Mouse (Mus musculus): ENCODE data around the gene Kif1c.

DNA sequence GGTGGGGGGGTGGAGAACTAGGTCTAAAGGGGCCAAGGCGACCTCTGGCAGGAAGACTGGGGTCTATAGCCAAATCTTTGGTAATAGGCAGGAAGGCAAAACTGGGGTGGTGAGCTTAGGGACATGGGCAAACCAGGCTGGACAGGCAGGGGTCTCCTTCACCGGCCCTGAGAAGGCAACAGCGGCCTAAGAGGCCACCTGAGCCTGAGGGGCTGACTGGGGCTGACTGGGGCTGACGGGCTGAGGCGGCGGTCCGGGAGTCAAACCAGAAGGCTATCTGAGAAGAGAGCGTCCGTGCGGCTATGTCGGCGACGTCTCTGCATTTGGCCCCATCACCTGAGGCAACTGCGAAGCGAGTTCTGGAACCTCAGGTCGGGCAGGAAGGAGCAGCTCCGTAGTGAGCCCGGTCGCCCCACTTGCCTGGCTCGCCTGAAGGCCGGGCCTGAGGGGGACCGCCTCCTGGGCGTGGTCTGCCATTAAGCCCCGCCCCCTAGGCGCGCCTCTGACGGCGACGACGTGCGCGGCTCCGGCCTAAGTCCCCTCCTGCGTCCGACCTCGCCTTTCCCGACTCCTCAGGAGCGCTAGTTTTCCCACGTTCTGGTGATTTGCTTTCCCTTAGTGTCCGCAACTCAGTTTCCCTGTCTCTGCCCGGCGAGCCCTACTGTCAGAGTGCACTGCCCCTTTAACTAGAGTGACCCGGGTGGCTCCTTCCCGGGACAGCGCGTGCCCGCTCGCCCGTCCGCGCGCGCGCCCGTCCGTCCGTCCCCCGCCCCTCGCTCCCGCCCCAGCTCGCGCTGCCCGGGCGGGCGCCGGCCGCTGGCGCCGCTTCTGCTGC, at the start of gene Kif1c, which contains the start of gene Inca1:
- TF ChIP-seq CTCF (conservative IDR thresholded peaks at IDR 0.05; ENCODE audit: insufficient read depth, insufficient read length, low read depth, low read length) = no peak
- TF ChIP-seq POLR2A (IDR thresholded peaks at IDR 0.05; ENCODE audit: low read depth, low read length) = peak; percentile 73

Data from kidney, adult 2 months (tissue).